Mouse (Mus musculus): ENCODE data around the gene Zic2.

Gene Zic2

DNA sequence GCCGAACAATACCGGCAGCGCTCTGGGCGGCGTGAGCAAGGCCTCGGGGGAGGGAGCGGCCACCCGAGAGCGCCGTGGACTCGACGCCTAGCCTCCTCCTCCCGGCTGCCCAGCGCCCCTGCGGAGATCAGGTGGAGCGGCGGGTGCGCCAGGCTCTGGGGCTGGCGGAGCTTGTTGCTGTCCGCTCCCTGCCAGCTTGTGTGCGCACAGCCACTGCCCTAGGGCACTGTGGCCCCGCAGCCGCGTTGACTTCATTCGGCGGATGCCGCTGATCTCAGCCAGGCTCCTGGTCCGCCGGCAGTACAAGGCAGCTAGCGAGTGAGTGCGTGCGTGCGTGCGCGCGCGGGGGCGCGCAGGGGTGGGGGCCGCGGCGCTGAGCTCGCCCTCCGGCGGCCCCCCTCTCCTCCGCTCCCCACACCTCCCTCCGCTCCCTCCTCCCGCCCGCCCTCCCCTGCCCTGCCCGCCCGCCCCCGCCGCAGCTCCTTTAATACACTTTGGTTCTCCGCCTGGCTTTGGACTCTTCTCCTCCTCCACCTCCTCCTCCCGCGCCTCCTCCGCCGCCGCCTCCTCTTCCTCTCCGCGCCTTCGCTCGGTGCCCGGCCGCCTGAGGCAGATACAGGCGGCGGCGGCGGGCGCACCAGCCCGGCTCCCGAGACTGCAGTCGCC, at the start of gene Zic2:
Gene Zic2 (plus strand): TSS at position 545 of the 666 bp plus-strand sequence.
- DNase-seq, result peak; percentile 98

DNA sequence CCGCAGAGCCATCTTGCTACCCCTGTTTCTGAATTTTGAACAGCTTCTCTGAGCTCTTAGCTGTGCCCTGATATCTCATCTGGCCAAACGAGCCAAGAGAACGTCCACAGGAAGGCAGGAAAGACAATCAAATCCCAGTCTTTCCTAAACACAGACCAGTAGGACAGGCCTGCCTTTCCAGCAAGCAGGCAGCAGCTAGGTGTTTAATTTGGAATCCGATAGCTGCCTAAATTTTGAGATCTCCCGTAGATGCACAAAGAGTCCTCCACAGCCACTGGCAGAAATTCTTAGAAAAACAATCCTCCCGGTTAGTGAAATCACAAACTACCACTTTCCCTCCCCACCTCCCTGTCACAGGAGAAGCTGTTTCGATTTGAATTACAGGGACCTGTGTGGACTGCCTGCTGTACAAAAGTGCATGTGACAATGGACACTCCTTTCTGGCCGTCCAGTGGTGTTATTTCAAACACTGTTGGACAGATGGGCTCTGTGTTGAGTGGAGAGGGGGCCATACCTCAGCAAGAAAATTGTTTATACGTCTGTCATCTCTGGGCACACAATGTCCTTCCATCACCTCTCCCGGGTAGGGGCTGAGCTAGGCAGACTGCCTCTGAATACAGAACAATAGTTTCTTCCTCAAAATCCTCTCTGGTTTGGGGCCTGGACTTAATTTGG, 48.6 kb upstream of the Zic2 start:
- DNase-seq, result no peak

DNA sequence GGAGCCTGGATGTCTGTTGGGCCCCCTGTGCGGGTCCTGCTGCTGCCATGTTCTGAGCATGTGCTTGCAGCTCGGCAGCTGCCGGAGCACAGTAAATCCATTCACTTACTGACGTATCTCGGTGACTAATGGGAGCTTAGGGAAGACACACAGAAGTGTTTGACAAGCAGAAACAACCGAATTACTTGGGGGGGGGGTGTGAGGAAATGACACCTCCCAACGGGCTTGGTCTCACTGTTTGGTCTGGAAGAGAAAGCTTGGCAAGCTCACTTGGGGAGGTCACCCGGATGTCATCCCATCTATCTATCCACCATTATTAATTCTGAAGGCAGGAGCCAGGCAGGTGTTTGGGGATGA, 48.1 kb upstream of the Zic2 start:
- no peak for DNase-seq

DNA sequence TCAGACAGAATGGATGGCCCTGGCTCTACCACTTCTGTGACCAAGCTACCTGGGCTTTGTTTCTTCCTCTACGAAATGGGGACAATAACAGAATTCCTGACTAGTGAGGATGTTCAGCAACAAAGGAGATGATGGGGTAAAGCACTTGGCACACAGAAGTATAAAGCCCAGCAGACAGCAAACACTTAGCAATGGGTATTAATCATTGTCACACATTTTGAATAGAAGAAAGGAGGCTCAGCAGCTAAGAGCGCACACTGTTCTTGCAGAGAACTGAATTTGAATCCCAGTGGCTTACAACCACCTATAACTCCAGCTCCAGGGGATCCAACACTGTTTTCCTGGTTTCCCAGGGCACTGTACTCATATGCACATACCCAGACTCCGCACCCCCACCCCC, 47.6 kb upstream of the Zic2 start:
- DNase-seq, result no peak

DNA sequence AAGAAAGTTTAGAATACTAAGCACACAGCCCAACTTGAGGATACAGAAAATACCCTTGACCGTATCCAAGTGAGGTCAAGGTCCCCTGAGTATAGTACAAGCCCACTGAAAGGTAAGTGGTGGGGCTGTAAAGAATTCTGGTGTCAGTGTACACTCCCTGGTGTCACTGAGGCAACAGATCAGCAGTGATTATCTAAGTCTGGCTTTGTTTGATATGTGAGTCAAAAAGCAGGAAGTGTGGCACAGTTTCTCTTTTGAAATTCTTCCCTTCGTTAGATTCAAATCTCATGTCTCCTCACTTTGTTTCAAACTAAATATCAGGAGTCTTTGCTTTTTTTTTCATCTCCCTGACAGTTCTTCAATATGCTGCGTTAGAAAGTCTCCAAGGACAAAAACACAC, 42.7 kb upstream of the Zic2 start:
- DNase-seq, result no peak

DNA sequence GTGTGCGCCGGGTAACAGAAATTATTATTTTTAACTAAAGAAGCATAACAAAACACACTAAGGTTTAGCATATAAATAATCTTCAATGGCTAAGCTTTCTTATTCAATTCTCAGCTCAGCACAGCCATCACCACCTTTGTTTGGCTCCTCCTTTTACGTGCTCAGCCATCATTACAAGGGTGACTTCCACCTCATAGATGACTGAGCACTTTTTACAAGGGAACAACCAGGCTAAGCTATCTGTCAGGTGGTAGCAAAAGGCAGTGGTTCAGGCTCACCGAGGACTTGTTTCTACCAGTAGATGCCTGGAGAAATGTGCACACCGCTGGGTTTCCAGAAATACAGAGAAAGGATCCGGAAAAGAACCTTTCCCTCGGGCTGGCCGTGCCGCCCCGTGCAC, 41.2 kb upstream of the Zic2 start:
- no peak for DNase-seq

DNA sequence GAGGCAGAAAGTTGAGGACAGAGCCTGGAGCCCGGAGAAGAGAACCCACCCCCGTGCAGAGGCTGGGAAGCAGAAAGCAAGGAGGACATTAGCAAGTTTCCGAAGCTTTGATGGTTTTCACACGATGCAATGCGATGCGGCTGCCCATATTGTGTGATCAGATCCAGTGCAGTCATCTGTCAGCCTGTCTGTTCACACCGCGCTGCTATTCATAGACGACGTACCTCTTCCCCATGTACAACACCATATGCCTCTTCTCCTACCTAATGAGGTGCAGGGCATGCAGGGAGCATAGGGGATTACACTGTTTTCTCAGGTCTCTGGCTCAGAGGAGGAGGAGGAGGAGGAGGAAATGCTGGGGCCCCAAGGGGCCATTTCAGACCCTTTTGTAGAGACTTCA, 38.4 kb upstream of the Zic2 start:
- DNase-seq, result no peak

DNA sequence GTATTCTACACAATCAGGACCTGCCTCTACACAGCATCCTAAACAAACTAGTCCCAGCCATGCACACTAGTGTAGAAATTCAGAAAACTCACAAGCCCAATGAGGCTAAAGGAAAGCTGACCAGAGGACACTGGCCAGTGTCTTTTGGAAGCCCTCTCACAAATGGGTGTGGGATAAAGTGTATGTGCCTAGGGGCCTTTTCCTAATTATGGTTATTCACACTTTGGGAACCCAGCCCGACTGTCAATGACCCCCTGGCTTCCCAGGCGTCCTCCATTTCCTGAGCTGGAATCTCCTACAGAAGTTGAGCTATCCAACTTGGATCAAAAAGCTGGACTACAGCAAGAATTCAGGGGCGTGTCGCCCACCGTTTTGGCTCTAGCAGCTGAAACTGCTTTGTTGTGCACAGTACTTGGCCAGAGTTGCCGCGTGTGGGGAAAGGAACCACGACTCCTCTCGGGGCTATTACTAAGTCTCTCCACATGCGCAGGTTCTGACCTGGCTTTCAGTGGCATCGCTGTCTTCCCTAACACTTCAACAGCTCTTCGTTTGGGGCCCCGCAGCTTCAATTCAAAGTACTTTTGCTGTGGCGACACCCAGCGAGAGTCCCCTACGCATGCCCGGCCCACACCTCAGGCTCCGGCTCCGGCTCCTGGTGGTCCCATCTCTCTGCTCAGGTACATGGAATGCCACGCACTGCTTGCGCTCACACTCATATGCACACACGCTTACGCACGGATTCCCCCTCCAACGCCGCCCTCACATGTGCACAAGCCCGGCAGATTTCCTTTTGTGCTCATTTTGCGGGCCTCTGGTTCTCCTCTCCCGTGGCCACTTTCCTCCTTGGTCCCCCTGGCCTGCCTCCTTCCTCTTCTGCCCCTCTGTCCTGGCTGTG, 25.4 kb upstream of the Zic2 start:
- peak; percentile 38 for DNase-seq

DNA sequence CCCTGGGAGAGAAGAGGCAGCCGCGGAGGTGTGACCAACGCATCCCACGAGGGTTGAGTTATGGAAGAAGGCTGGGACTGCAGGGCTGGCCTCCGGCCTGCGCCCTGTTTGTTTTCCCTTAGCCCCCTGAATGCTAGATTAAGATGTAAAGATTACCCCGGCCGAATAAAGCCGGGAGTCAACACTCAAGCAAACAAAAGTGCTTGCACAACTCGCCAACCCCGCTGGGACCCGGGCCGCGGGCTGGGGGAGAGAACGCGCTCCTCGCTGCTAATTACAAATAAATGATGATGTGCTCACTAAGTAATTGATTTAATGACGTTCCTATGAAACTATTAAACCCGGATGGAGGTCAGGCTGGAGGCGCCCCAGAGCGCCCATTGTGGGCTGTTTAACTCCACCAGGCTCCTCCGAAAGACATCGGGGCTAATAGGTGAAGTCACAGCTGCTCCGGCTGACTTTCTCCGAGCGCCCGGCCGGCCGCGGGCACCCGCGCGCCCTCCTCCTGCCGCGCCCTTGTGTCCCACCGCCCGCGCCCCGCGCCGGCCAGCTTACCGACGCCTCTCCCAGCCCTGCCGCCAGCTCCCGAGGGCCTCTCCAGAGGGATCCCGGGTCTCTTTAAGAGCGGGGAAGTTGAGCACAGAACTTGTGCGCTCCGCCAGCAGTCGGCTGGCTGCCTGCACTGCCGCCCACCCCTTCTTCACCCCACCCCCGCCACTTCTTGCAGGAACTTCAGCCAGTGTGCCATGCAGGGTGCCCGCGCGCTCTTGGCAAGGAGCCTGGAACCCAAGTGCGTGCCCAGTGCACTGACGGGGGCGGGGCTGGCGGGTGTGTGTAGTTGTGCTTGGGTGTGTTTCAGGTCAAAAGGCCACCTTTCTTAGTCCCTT, 24.5 kb upstream of the Zic2 start, which contains the start of gene Gm5089:
Gene Gm5089 (minus strand): TSS at position 620 of the 887 bp plus-strand sequence.
- DNase-seq, result peak; percentile 72

DNA sequence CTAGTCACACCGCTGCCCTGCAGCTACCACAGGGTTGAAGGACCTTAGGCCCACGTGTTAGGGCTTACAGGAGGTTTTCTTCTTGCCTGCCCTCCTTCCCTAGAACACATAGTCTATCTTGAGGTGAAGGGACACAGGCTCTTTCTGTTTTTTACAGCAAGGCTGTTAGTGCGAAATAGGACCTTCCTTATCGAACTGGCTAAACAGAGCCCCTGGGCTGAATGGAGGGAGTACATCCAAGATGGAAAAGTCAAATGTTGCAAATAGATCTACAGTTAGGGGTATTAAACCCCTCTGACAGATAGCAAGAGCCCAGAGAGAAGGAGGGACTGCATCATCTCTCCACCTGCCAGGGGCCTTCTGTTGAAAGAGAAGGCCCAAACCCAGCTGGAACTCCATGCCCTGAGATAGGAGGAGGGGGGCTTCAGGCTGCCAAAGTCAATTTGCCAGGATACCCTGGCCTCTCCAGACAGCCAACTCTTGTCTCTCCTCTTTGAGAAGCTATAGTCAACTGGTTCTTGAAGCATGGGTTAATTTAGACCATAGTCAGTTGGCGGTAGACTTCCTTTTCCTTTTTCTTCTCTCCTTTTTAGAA, 23.6 kb upstream of the Zic2 start:
- peak; percentile 25 for DNase-seq

DNA sequence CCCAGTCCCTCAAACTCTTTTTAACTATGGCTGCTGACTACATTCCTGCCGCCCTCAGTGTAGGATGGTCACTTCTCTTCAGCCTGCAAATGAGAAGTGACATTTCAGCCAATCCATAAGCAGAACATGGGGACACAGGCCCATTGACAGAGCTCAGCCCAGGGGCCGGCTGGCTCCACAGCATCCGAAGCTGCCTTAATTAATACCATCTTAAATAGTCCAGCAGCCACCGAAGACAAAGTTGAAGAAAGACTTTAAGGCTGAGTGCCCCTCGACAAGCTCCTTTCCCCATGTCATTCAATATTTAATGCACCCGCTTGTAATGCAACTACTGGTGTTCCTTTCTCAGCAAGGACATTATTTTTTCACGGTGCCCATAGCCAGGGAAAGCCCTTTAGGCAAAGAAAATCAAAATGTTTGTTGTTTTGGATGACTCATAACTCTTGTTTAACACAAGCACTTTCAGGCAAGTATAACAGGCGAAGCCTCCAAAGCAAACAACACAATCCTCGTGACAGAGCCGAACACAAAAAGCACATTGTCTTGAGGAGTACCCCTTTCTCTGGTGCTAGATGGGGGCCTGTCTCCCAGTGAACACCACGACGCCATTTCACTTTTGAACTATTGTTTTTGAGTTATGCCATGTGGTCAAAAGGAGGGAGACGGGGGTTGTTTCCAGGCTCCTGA, 22.4 kb upstream of the Zic2 start:
- no peak for DNase-seq

DNA sequence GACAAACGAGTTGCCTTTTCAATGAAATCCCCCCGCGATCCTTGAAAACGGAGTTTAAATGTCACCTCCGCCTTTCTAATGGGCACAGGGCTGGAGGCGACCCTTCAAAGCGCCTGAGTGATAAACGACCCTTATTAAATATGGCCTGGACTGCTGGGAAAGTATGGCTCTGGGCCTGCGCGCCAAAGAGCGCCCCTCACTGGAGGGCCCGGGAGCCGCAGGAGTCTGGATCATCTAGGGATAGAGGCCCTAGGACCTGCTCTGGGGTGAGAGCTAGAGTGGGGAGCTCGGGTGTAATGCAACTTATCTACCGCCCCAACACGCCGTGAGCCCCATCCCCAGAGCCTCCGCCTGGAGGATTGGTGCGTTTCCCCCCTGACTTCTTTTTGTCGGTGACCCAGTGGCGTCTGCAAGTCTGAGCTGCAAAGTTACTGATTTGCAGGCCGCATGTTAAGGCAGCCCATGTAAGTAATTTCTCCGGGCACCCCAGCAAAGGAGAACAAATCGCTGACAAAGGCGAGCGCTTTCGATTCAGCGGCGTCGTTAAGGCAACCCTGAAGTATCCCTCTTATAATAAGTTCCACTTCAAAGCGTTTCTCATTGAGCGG, 21.7 kb upstream of the Zic2 start:
- peak; percentile 54 for DNase-seq

DNA sequence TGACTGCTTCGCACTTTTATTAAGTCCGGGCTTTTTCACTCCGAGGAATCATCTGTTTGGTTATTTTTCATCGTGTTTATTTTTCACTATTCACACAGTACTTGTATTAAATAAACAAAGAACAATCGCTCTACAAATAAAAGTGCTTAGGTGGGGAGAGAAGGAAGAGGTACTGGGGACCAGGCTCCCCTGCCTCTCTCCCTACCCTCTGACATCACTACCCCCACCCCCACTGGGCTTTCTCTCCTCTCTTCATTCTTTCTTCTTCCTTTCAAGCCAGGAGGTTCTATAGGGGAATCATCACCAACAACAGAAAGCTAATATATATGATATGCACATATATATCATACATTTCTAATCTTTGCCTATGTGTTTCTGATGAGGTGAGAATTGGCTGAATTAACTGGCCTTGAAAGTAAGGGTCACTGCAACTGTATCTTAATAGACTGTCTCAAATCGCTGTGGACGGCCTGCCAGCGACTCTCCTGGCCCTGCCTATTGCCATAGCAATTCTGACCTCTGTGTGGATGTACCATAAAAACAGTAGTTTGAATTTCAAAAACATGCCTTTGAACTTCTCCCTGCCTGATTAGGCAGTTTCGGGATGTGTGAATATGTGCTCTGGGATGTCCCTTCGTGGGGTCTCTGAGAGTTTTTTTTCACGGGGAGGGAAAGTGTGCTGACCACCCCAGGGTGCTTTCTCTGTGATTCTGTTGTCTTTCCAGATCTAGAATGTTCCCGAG, 21.1 kb upstream of the Zic2 start:
- no peak for DNase-seq

DNA sequence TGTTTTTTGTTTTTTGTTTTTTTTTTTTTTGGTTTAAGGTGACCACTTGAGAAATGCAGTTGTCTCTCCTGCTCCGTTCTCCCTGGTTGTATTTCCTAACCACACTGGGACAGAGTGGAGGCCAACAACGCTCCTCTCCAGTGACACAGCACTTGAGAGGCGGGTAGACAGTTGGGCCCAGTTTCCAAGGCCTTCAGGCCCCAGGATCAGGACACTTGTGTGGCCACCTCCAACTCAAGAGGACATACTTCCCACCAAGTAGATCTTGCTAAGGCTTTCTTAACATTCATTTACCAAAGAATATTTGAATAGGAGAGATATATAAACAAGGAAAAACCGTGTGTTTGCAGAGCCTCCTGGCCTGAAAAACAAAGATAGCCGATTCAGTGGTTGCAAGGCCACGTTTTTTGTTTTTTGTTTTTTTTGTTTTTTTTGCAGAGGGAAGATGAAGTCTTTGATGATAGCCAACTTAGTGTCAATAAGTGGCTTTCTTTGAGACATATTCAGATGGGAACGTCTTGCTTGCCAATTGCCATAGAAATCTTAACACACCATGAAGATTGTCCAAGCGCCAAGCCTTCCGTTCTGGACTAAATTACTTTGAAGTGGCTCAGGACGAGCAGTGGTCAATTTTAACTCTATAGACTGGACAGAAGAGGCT, 20.2 kb upstream of the Zic2 start:
- peak; percentile 33 for DNase-seq

DNA sequence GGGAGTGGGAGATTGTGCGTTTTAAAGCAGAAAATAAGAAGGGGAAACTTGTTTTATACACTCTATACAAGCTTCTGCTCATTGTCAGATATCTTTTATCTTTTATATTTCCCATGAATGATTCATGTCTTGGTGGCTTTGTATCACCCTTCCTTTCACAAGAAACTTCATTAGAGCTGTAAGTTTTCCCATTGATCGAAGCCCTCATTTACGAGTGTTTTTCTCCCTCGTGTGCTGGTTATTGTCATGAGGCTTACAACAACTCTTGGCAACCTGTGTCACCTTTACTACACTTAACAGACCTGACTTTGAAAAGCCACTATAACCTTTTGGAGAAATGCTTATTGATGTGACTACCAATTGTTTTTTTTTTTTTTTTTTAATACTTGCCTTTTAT, 19.7 kb upstream of the Zic2 start:
- no peak for DNase-seq

DNA sequence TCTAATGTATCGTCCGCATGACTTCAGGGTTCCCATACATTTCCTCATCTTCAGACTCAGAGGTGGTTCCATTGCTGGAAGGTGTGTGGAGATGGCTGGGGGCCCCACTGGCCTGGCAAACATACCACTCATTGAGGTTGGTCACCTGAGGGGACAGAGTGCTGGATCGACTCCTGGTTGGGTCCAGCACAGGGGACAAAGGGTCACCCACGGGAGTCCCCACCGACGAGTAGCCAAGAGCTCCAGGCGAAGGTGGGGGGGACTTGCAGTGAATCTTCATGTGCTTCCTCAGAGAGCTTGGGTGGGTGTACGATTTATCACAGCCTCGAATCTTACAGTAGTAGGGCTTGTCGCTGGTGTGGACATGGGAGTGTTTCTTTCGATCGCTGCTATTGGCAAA, 15.9 kb upstream of the Zic2 start:
- peak; percentile 43 for DNase-seq

DNA sequence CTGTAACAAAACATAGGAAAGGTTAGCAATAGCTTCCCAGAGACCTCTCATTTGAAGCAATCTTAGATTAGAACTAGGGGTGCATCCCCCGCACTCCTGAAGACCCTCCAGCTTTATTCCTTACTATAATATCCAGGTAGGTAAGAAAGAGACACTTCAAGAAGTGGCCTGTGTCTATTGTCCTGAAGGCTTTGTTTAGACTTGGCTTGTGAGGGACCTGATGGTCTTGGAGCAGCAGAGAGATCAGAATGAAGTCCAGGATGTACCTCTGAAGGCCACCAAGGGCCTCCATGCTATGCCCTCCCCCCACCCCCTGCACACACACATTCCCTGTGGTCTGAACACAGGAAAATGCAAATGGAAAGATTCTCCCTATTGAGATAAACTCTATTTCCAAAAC, 15.5 kb upstream of the Zic2 start:
- DNase-seq, result no peak

DNA sequence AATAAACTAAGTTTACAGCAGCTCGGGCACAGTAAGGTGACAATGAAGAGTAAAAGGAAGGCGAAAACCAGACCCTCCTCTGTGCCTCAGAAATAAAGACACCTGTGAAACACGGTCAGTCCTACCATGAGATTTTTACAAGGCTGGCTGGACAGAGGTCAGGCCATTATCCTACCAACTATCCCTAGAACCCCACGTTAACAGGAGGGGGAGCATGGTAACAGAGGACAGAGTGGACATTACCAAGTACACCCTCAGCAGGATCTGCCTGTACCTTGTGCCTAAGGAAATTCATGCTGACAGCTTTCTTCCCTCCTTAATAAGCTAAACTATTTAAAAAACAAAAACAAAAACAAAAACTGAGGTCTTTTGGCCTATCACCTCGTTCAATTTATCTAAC, 15.0 kb upstream of the Zic2 start:
- peak; percentile 26 for DNase-seq

DNA sequence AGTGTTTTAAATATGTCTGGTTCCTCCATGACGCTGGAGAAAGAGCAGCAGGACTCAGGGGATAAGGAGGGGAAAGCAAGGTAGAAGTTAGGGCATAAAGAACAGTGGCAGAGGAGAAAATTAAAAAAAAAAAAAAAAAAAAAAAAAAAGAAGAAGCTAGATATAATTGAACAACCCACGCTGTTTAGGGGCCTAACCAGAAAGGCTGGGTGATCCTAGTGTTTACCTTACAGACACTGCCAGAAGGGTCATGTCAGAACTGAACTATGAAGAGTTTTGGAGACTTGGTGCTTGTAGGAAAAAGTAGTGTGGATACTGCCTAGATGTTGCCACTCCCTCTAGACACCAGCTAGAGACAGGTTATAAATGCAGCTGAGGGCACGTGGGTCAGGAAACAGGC, 13.7 kb upstream of the Zic2 start:
- DNase-seq, result no peak

DNA sequence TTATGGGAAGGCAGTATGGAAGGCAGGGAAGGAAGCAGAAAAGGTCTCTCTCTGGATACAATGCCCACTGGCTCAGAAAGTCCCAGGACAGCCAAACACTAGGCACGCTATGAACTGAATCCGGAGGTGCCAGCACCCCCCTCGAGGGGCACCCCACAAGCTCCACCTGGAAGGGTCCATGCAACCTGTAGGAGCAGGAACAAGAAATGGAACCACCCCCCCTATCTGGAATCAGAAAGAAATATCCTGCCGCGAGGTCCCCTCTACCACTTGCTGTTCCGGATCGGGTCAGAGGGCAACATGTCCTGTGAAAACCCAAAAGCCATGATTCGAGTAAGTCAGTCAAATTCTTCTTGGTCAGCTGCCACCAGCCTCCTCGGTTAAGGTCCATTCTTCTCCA, 13.3 kb upstream of the Zic2 start:
- peak; percentile 60 for DNase-seq

Data from cerebellum, adult 11-12 months (tissue).